Mouse (Mus musculus): ENCODE data around the gene Flvcr2. TPM values are rescaled to one million over a fixed set of nuclear protein-coding genes. Genes with fewer than 3 reads are reported as not detected.

Flvcr2 gene
- total RNA-seq, 2 experiments from 2014 or later, result 3.5 to 3.7 TPM

DNA sequence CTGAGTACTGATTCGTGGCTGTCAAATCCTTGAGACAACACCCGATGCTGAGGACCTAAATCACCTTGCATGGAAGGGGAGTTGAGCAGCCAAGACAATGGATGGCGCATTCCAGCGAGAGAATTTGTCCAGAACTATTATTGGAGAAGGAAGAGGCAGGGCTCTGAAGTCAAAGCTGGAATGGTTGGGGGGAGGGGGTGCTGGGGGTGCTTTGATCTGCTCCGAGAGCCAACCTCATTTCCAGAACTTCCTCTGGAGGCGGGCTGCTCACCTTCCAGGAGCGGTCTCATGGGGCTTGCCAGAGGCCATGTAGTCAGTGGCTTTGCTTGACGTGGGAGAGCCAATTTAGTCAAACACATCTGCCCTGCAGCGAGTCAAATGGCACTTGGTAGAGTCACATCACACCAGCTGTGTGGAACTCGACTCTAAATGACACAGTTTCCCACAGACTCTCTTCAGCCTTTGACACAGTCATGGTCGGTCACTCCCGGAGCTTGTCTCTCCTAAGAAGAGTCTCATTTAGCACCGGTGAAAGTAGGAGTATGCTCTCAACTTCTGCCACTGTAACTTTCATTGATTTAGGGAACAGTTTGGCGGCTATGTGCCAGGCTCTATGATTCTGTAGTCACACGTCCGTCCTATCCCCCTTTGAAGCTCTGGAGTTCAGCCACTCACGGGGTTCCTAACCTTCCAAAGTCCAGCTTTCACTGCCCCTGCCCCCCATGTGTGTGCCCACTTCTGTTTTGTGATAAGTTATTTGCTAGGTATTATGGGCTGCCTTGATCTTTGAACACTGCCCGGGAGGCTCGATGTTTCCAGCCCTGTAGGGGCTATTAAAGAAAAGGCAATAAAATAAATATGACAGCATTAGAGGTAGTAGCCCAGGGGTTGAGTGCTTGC lies 38.8 kb downstream of the Flvcr2 start:
- DNase-seq (ENCODE audit: low spot score in 2 of 2), result no peak
- intact Hi-C loops (cut with DNase I), result no loop called here

- no peak for DNase-seq (ENCODE audit: low spot score in 2 of 2)
- intact Hi-C loops (cut with DNase I), result no loop called here
Measured at GRCm38 (mm10) chr12:85792158-85792557, 45.8 kb downstream of the Flvcr2 start.

DNA sequence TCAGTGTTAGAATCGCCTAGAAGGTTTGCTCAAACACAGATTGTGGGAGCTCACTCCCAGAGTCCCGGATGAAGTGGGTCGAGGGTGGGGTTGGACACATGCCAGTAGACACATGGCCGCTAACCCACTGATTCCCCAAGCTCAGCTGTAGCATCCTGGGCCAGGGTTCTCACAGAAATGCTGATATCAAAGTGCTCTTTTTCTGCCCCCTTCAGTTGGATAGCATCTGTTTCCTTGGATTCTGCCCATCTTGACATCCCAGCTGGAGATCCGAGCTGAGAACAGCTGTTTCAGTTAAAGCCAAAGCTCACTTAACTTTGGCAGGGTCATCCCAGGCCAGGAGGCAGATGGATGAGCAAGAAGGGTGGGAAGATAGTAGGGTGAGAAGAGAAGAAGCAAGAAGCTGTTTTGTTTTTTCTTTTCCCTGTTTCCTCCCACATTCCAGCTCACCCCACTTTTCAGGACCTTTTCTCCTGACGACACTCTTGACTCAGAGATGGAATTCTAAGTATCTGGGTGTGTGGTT lies 46.5 kb downstream of the Flvcr2 start:
- DNase-seq (ENCODE audit: low spot score in 2 of 2), result peak; percentile 14 to 22
- intact Hi-C loops (cut with DNase I), result no loop called here

DNA sequence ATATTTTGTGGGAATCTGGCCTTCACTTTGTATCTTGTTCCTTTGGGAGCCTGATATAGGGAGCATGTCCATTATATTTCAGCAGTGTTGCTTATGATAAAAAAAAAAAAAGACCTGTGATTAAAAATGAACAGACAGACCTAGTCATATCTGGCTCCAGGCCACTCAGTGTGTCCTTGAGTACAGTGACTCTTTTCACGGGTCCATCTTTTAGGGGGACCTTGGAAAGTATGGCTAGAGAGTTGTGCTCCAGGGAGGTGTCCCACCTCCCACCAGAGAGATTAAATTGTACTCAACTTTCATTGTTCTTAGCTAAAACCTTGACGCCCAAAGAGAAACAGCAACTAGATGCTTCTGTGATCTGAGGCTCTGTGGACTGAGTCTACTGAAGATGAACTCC lies 47.8 kb downstream of the Flvcr2 start:
- DNase-seq (ENCODE audit: low spot score in 2 of 2), result no peak
- intact Hi-C loops (cut with DNase I), result no loop called here

- intact Hi-C loops (cut with DNase I), result no loop called here
- no peak for DNase-seq (ENCODE audit: low spot score in 2 of 2)
Measured at GRCm38 (mm10) chr12:85795551-85795950, 49.2 kb downstream of the Flvcr2 start.

DNA sequence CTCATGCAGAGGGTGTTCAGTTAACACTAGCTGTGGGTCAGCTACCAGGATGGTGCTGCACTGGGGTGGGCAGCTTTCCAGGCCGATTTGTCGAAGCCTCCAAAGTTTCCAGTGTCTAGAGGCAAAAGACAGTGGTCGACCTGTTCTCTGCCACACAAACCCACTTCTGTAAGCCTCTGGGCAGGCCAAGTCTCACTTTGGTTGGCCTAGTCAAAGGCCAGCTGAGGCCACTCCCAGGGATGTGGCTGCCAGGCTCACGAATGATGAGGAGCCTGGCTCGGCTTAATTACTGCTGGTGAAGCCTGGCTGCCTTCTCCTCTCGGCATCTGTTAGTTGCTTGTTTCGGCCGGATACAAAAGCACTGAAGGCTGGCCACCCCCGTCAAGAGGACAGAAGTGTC lies 53.7 kb downstream of the Flvcr2 start:
- intact Hi-C loops (cut with DNase I), result no loop called here
- DNase-seq (ENCODE audit: low spot score in 2 of 2), result no peak

DNA sequence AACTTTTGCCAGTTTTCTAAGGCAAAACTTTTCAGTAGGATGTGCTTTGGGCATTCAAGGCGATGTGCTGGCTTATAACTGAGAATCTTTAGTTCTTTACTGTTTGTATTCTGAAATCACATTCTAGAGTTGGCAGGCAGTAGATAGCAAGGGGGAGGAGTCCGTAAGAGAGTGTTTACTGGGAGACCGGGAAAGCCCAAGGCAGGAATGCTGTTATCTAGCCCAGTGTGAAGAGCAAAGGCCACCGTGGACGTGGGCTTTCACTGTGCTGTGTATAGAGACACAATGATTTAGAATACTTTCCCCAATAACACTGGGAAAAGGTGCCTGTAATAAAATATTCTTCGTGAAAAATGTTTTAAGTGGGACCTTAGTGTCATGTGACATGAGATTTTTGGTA lies 63.4 kb downstream of the Flvcr2 start:
- intact Hi-C loops (cut with DNase I), result loop anchor here (10.0 kb wide), 1 partner anchor 125 kb away; the partner anchor contains the start of gene Batf
- DNase-seq (ENCODE audit: low spot score in 2 of 2), result no peak

- intact Hi-C loops (cut with DNase I), result loop anchor here (10.0 kb wide), 1 partner anchor 126 kb away; the partner anchor contains the start of gene Batf
- DNase-seq (ENCODE audit: low spot score in 2 of 2), result no peak
Measured at GRCm38 (mm10) chr12:85810959-85811358, 64.6 kb downstream of the Flvcr2 start.

DNA sequence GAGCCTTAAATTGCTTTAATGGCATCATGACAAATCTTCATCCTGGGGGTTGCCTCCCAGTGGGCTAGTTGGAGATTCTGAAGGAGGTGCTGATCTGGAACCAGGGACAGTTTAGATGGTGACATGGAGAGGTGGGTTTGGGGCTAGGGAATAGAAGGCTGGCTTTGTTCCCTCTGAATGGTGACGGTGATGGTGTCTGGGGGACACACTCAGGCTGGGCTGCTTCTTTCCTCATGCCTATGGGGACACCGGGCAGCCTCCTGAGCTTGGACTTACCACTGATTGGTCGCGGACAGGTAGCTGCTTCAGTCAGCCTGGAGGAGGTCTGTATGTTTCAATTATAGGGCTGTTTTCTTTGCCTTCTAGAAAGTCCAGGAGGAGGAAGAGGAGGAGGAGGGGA lies 65.3 kb downstream of the Flvcr2 start:
- intact Hi-C loops (cut with DNase I), result loop anchor here (10.0 kb wide), 1 partner anchor 127 kb away; the partner anchor contains the start of gene Batf
- no peak for DNase-seq (ENCODE audit: low spot score in 2 of 2)

DNA sequence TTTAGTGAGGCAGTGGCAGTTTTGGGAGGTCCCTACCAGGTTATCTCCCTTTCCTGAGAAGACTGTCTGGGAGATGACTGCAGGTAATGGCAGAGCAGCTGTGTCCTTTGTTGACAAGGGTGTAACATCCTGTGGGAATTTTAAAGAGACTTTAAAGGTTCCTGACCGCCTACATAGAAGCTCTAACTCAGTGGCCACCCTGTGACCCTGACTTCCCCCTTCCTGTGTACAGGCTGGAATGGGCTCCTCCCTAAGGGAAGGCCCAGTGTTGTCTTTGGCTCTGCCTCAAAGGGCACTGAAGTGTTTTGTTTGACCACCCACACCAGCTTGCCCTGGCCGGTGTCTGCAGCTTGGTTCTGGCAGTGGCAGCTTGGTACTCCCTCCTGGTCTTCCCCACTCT lies 67.3 kb downstream of the Flvcr2 start:
- intact Hi-C loops (cut with DNase I), result loop anchor here (10.0 kb wide), 1 partner anchor 129 kb away; the partner anchor contains the start of gene Batf
- no peak for DNase-seq (ENCODE audit: low spot score in 2 of 2)

- intact Hi-C loops (cut with DNase I), result no loop called here
- DNase-seq (ENCODE audit: low spot score in 2 of 2), result no peak
Measured at GRCm38 (mm10) chr12:85822051-85822450, 75.7 kb downstream of the Flvcr2 start.

GRCm38 (mm10) chr12:85824438-85825264 lies 78.3 kb downstream of the Flvcr2 start, which contains the start of the genes Erg28 and Ttll5:
Gene Erg28, minus strand, starts transcription at chr12:85824550.
Gene Ttll5, plus strand, starts transcription at chr12:85824659.
- intact Hi-C loops (cut with DNase I), result no loop called here

GRCm38 (mm10) chr12:85825361-85825760 lies 79.0 kb downstream of the Flvcr2 start:
- intact Hi-C loops (cut with DNase I), result no loop called here
- no peak for DNase-seq (ENCODE audit: low spot score in 2 of 2)

More at GRCm38 (mm10) chr12:85824438-85825264, 78.3 kb downstream of the Flvcr2 start, which contains the start of the genes Erg28 and Ttll5:
- peak; percentile 96 for DNase-seq (ENCODE audit: low spot score in 2 of 2)

DNA sequence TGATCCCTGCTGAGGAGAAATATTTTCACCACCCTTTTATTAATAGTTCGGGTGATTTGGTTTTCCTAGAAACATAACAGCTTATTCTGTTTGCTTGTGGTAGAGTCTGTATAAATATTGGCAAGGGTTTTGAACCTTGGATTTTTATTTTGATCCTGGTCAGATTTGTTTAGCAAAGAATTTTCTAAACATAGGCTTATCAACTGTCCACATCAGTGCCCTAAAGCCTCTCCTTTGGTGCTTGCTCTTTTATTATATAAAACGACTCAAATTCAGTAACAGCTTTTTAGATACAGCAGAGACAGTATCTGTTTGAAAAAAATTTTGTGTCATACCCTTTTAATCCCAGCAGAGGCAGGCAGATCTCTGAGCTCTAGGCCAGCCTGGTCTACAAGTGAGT lies 79.5 kb downstream of the Flvcr2 start:
- intact Hi-C loops (cut with DNase I), result no loop called here

GRCm38 (mm10) chr12:85828856-85829255 lies 82.5 kb downstream of the Flvcr2 start:
- intact Hi-C loops (cut with DNase I), result no loop called here
- DNase-seq (ENCODE audit: low spot score in 2 of 2), result no peak

More for the DNA sequence above, 79.5 kb downstream of the Flvcr2 start:
- DNase-seq (ENCODE audit: low spot score in 2 of 2), result no peak

DNA sequence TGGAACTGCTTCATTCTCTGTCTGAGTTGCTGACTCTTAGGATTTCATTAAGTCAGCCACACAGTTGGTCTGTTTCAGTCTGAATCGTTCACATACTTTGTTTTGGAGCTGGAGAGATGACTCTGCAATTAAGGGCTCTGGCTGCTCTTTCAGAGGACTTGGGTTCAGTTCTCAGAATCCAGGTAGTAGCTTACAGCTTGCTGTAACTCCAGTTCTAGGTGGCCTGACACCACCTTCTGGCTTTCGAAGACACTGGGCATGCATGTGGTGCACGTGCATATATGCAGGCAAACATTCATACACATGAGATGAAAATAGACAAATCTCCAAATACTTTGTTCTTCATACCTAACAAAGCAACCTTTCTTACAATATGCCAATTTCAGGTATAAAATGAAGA lies 83.5 kb downstream of the Flvcr2 start:
- intact Hi-C loops (cut with DNase I), result no loop called here
- no peak for DNase-seq (ENCODE audit: low spot score in 2 of 2)

DNA sequence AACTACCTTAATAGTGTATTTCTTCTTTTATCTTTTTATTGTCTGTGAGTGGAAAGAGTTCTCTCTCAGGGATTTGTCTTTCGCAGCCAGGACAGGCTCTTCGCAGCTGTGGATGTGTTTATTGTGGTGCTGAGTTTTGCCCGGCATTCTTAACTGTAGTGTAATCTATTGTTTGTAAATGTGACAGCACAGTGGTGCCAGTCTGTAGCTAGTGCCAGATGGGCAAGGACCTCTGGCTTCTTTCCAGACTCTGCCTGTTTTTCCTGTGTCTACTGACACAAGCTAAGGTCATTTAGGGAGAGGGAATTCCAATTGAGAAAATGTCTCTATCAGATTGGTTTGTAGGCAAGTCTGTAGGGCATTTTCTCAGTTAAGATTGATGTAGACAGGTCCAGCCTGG lies 84.4 kb downstream of the Flvcr2 start:
- DNase-seq (ENCODE audit: low spot score in 2 of 2), result no peak

GRCm38 (mm10) chr12:85834543-85834942 lies 88.2 kb downstream of the Flvcr2 start:
- DNase-seq (ENCODE audit: low spot score in 2 of 2), result no peak
- intact Hi-C loops (cut with DNase I), result no loop called here

More for the DNA sequence above, 84.4 kb downstream of the Flvcr2 start:
- intact Hi-C loops (cut with DNase I), result no loop called here

- intact Hi-C loops (cut with DNase I), result no loop called here
- DNase-seq (ENCODE audit: low spot score in 2 of 2), result no peak
Measured at GRCm38 (mm10) chr12:85837765-85838164, 91.4 kb downstream of the Flvcr2 start.
